Mouse (Mus musculus) heart, postnatal 10 days (tissue): ENCODE measurements around the gene Fam102b. TPM values are rescaled to one million over a fixed set of nuclear protein-coding genes. Genes with fewer than 3 reads are reported as not detected.

Experiments used
- DNase-seq, 2 experiments: peaks; one replicate each; pipeline ENCODE4 v3.0.0; 2021
- intact Hi-C: fragments of 180-260 bp; cut with DNase I; formaldehyde crosslinking; loops from one replicate; pipeline ENCODE4 v1.15.1; 2025
- total RNA-seq, 2 experiments: library from RNA; stranded (reverse); gene quantifications; 2 replicates each; pipeline ENCODE4 v1.2.3; 2021

The Fam102b gene
- total RNA-seq, 2 experiments from 2014 or later, result 21.9 to 23.1 TPM

DNA sequence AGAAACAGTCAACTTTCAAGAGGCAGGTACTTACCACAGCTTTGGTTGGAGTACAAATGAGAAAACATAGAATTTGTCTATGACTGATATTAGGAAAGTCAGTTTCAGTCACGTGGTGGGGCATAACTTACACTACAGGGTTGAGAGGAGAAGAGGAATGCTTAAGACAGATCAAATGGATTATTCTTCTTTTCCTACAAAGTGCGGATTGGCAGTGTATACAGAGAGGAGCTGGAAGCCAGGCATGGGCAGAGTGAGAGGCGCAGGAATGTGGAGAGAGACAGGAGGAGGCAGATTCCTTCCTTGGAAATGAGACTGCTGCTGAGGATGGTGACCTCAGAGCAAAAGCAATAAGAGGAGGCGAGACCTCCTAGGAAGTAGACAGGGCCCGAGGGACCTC is 9.1 kb downstream of the Fam102b start:
- intact Hi-C loops, result no loop called here
- DNase-seq, result no peak

- intact Hi-C loops, result no loop called here
- no peak for DNase-seq
Observed at GRCm38 (mm10) chr3:109012595-109012994, 14.8 kb downstream of the Fam102b start.

DNA sequence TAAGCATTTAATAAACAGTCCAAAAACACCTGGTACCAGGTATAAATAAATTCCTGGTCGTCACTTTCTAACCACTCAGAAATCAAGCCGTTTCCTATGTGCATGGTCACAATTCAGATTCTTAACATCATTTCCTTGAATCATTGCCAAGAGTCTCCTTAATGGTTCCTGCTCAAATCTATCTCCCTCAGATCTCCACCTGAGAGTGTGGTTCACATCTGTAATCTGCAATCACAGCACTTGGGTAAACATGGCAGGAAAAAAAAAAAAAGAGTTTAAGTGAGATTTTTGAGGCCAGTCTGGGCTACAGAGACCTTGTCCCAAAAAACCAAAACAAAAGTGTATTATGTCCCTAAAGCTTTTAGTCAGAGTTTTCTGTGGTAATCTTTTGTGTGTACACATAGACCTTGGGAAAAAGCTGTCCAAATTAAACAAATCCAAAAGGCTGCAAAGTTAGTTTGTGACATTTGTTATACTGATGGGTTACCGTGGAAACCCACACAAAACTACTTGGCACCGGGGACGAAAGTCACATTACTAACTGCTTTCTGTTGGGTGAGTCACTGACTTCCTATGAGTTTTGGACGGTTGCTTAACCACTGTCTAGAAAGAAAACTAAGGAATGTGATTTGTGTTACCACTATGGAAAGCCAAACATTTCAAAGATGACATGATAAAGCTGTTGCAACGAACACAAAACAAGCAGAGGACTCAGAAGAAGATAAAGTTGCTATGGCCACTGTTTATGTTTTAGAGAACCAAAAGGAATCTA is 16.7 kb downstream of the Fam102b start:
- intact Hi-C loops, result no loop called here
- DNase-seq, result peak; percentile 60 to 62

- no peak for DNase-seq
- intact Hi-C loops, result no loop called here
Observed at GRCm38 (mm10) chr3:109008180-109008579, 19.2 kb downstream of the Fam102b start.

- intact Hi-C loops, result no loop called here
- DNase-seq, result no peak
Observed at GRCm38 (mm10) chr3:109005777-109006176, 21.6 kb downstream of the Fam102b start.

DNA sequence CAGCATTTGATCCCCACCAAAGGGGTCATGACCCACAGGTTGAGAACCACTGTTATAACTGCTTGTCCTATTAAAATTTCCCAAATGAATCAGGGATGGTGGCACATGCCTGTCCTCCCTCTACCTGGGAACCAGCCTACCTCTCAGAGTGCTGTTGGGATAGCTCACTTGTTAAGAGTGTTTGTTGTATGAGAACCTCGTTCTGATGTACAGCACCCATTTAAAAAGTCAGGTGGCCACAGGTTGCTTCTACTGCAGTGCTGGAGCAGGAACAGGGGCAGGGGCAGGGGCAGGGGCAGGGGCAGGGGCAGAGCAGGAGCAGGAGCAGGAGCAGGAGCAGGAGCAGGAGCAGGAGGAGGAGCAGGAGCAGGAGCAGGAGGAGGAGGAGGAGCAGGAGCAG is 28.2 kb downstream of the Fam102b start:
- intact Hi-C loops, result no loop called here

DNA sequence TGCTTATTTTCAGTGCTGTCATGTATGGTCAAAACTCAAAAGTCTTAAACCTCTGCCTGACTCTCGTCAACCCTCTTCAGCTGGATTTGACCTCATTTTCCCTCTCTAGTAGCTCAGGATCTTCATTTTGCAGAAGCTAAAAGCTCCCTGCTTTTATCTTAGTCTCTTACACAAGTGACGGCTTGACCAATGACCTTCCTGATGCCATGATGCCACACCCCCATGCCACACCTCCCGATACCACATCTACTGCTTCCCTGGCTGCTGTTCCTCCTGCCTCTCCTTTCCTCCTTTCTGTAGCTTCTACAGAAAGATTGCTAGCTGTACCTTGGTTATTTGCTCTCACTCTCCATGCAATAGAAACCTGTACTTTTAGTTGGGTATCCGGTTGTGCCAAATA is 29.6 kb downstream of the Fam102b start:
- DNase-seq, result no peak

More for the DNA sequence above, 28.2 kb downstream of the Fam102b start:
- DNase-seq, result no peak

GRCm38 (mm10) chr3:108997284-108997683 is 30.1 kb downstream of the Fam102b start:
- peak in 1 of 2 experiments; percentile 19 for DNase-seq
- intact Hi-C loops, result no loop called here

More for the DNA sequence above, 29.6 kb downstream of the Fam102b start:
- intact Hi-C loops, result no loop called here

DNA sequence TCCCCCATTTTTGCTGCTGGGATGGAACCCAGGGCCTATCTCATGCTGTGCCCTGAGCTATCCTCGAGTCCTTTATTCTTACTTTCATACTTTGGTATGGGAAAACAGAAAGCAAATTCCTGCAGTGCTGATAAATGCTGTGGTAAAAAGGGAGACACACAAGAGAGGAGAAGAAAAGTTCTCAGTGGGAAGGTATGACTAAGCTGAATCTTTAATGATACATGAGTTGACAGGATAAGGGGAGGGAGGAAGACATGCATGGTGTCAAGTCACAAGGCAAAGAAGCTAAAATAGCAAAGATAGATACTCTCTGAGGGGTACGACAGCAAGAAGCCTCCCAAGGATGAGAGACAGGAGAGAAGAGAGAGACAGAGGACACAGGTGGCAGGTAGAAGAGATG is 32.0 kb downstream of the Fam102b start:
- intact Hi-C loops, result no loop called here
- no peak for DNase-seq

GRCm38 (mm10) chr3:108994477-108994876 is 32.9 kb downstream of the Fam102b start:
- no peak for DNase-seq
- intact Hi-C loops, result no loop called here

DNA sequence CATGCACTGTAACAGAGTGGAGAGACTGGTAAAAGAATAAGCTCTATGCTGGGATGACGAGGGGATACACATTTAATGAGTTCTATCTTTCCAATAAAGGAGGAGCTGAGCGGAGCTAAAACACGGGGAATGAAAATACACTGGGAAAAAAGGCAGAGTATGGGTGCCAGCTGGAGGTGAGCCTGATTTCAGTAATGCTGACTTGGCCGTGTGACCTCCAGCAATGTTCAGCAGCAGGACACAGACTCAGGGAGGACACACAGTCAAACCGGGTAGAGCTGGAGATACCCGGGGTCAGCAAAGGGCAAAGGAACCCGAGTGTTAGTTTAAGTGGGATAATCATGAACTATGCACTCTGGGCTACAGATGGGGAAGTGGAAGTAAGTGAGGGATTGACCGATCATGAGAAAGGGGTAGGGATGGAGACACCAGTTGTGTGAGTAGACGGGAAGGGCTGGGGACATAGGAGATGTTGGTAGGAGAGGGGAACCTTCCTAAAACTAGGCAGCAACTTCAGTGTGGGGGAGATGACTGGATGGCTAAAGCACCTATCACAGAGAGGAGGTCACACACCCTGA is 37.3 kb downstream of the Fam102b start:
- intact Hi-C loops, result no loop called here
- DNase-seq, result peak; percentile 41 to 43

- intact Hi-C loops, result no loop called here
- no peak for DNase-seq
Observed at GRCm38 (mm10) chr3:108987009-108987659, 40.3 kb downstream of the Fam102b start.

DNA sequence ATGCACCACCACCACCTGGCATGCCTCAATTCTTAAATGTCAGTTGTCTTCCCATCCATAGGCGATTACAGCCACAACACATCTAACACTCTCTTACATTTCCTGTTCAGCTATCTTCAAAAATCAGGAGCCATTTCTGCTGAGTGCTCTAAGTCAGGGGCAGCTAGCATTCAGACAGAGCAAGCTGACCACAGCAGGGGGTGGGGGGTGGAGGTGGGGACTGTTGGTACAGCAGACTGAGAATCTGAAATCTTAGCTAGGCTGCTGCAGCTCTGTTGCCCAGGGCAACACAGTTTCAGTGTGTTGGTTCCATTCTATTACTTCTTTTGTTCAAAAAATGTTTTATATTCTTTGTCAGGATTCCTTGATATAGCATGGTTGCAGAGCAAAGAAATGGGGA is 40.9 kb downstream of the Fam102b start:
- no peak for DNase-seq
- intact Hi-C loops, result no loop called here

DNA sequence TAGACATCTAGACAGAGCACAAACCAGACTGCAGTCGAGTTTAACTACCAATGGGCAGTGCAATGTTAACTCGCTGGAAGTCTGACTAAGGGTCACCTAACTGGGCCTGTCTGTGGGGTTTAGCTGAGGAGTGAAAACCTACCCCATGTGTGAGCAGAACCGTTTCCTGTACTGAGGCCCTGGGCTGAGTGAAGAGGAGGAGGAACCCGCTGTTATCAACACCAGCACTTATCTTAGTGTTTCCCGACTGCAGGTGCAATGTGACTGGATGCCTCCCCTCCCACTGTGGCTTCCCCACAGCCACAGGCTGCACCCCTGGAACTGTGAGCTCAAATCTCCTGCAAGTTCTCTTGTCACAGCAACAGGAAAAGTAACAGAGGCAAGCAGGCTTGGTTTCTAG is 43.4 kb downstream of the Fam102b start:
- intact Hi-C loops, result no loop called here
- no peak for DNase-seq

DNA sequence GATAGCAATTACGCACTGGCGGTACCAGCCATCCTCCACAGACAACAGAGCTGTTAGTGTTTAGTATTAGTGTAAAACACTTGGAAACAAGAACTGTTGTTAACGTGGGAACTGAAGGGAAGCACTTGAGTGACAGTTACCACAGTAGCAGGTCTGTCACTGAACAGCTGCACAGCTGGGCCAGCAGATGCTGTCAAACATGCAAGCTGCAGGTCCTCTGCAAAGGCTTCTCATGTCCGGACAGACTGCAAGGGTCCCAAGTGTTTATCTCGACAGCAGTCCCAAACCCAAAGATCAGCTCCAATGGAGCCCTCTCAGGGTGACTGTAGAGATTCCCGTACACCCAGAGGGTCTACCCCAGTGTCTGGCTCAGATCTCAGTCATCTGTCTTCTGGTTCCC is 45.5 kb downstream of the Fam102b start:
- intact Hi-C loops, result no loop called here
- DNase-seq, result no peak

- intact Hi-C loops, result loop anchor here (5.0 kb wide), 1 partner anchor 85 kb away; no protein-coding TSS in a partner anchor
- DNase-seq, result peak in 1 of 2 experiments; percentile 32
Observed at GRCm38 (mm10) chr3:108977340-108978030, 49.9 kb downstream of the Fam102b start.

DNA sequence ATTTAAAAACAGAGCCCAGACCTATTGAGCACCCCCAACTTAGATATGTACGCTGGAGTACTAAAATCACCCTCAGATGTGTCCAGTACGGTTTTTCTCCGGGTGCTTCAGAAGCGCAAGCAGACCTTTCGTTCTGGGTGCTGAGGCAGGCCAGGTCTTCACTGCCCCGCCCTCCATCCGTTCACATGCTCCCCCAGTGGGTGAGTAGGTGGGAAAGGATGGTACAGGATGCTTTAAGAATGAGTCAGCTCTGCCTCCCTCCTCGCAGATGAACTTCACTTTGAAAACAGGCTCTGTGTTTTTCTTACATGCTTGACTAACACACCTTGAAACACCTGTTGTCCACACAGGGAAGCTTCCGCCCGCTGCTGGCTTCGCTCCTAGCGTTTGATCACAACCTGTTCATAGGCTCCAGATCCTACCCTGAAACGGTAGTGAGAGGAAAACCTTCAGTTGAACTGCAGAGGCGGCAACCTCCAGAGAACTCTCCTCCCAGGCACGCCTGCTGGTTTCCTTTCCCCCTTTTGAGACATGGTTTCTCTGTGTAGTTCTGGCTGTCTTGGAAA is 52.4 kb downstream of the Fam102b start:
- intact Hi-C loops, result loop anchor here (5.0 kb wide), 1 partner anchor 87 kb away; no protein-coding TSS in a partner anchor

GRCm38 (mm10) chr3:108973980-108974660 is 53.3 kb downstream of the Fam102b start:
- intact Hi-C loops, result no loop called here
- DNase-seq, result no peak

More for the DNA sequence above, 52.4 kb downstream of the Fam102b start:
- DNase-seq, result no peak

GRCm38 (mm10) chr3:108966051-108966450 is 61.4 kb downstream of the Fam102b start:
- no peak for DNase-seq
- intact Hi-C loops, result no loop called here

- intact Hi-C loops, result no loop called here
- DNase-seq, result peak in 1 of 2 experiments; percentile 19
Observed at GRCm38 (mm10) chr3:108964361-108965044, 62.9 kb downstream of the Fam102b start.
